Mouse (Mus musculus) G1E-ER4 (cell line): Measurements from ENCODE around the gene Qdpr. TPM values are rescaled to one million over a fixed set of nuclear protein-coding genes. Genes with fewer than 3 reads are reported as not detected.

Experiments used
- GATA1 ChIP-seq: IDR thresholded peaks from one replicate; pipeline ENCODE4 v1.8.0; 2012; ENCODE audit warnings: low read length, inconsistent platforms
- polyA plus RNA-seq: library from polyadenylated mRNA; stranded (reverse); fragments of >175 nt; gene quantifications from 2 replicates; pipeline ENCODE4 v1.2.3, GENCODE M21; 2012

The Qdpr gene
- polyA plus RNA-seq, 1 experiment: 136 TPM

- no peak for TF ChIP-seq GATA1
These were observed 24.7 kb upstream of the Qdpr start for GRCm38 (mm10) chr5:45474758-45475157.

- TF ChIP-seq GATA1: no peak
These were observed 24.2 kb upstream of the Qdpr start for GRCm38 (mm10) chr5:45474215-45474614.

GRCm38 (mm10) chr5:45473521-45473920 lies 23.5 kb upstream of the Qdpr start:
- no peak for TF ChIP-seq GATA1

- no peak for TF ChIP-seq GATA1
These were observed 22.9 kb upstream of the Qdpr start for GRCm38 (mm10) chr5:45472880-45473450.

- TF ChIP-seq GATA1: no peak
These were observed 4.4 kb upstream of the Qdpr start for GRCm38 (mm10) chr5:45454456-45454855.

- TF ChIP-seq GATA1: no peak
These were observed 3.4 kb upstream of the Qdpr start, which contains the start of gene Clrn2 for GRCm38 (mm10) chr5:45453451-45453850. Gene Clrn2 (plus strand): TSS chr5:45453751.

- no peak for TF ChIP-seq GATA1
These were observed 830 bp downstream of the Qdpr start for GRCm38 (mm10) chr5:45449206-45449605.

GRCm38 (mm10) chr5:45448676-45449075 lies 1.4 kb downstream of the Qdpr start:
- TF ChIP-seq GATA1: no peak

GRCm38 (mm10) chr5:45444130-45444832 lies 5.8 kb downstream of the Qdpr start:
- TF ChIP-seq GATA1: no peak

- TF ChIP-seq GATA1: no peak
These were observed 8.3 kb downstream of the Qdpr start for GRCm38 (mm10) chr5:45441745-45442144.

GRCm38 (mm10) chr5:45441124-45441523 lies 8.9 kb downstream of the Qdpr start:
- no peak for TF ChIP-seq GATA1

GRCm38 (mm10) chr5:45438301-45438700 lies 11.7 kb downstream of the Qdpr start:
- TF ChIP-seq GATA1: no peak

GRCm38 (mm10) chr5:45437826-45438225 lies 12.2 kb downstream of the Qdpr start:
- TF ChIP-seq GATA1: no peak

- no peak for TF ChIP-seq GATA1
These were observed 13.8 kb downstream of the Qdpr start for GRCm38 (mm10) chr5:45435967-45436950.

- TF ChIP-seq GATA1: no peak
These were observed 22.1 kb downstream of the Qdpr start for GRCm38 (mm10) chr5:45427891-45428290.

GRCm38 (mm10) chr5:45426416-45427034 lies 23.5 kb downstream of the Qdpr start:
- TF ChIP-seq GATA1: no peak
